Mouse (Mus musculus) inflammation-experienced regulatory T-cells, adult 6 months (primary cell): ENCODE data around the gene Shld2. TPM values are rescaled to one million over a fixed set of nuclear protein-coding genes. Genes with fewer than 3 reads are reported as not detected.
"Not testable (repeated sequence)": the region's sequence is repeated elsewhere in the genome, so short reads cannot be mapped to it uniquely, and the experiment has no call there.

Experiments used
- ATAC-seq: one replicate; pipeline ENCODE4 v1.8.0; 2017
- polyA plus RNA-seq, 3 experiments: library from polyadenylated mRNA; unstranded; fragments of 100-300 nt; shearing (Covaris generic); gene quantifications; one replicate each; pipeline ENCODE4 v1.2.1; 2017

Gene Shld2
- polyA plus RNA-seq, 3 experiments from 2014 or later: 6.5 to 11.2 (median 9.5) TPM

DNA sequence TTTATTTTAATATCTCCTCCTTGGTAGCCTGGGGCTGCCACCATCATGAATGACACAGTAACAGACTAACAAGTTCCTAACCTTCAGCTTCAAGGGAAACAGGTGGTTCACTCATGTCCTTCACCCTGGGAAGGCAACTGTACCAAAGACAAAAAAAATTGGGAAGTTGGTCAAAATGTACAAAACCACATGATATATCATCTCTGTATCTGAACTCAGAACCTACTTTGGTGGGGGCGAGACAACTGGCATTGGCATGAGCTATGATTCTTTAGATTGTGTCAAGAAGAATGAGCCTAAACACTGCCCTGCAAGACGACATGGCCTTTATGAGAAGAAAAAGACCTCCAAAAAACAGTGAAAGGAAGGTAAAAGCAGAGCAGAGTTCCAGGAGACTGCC, 29.5 kb downstream of the Shld2 start:
- no peak for ATAC-seq

DNA sequence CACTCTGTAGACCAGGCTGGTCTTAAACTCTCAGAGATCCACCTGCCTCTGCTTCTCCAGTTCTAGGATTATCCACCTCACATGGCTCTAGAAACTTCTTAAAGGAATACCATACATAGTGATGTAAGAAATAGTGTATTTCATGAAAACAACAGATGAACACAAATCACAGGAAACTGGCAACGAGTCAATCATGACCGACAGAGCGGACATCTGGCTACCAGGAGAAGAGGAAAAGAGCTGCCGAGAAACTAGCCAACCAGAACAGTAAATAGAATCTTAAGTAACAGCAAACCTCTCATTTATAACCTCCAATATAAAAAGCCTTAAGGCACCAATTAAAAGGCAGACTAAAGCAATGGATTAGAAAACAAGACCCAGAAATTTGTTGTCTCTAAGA, 30.6 kb downstream of the Shld2 start:
- no peak for ATAC-seq

DNA sequence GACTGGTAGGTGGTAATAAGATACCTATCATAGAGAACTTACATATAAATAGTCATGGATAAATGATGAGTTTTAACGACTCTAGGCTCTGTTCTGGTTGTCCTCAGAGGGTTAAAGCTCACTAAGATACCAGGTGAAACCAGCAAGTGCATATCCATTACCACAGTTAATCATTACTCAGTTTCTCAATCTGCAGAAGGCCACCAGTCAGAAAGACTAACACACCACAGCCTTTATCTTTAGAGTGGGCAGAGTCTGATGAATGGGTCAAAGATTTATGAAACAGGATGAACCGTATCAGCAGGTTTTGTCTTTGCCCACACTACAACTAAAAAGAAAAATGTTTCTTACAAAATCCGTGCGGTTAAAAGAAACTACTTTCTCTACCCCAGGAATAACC, 35.1 kb downstream of the Shld2 start:
- ATAC-seq: no peak

- ATAC-seq: no peak
Measured at GRCm38 (mm10) chr14:34274141-34274540, 36.2 kb downstream of the Shld2 start.

GRCm38 (mm10) chr14:34273280-34273679, 37.0 kb downstream of the Shld2 start:
- ATAC-seq: no peak

- no peak for ATAC-seq
Measured at GRCm38 (mm10) chr14:34268046-34268445, 42.2 kb downstream of the Shld2 start.

DNA sequence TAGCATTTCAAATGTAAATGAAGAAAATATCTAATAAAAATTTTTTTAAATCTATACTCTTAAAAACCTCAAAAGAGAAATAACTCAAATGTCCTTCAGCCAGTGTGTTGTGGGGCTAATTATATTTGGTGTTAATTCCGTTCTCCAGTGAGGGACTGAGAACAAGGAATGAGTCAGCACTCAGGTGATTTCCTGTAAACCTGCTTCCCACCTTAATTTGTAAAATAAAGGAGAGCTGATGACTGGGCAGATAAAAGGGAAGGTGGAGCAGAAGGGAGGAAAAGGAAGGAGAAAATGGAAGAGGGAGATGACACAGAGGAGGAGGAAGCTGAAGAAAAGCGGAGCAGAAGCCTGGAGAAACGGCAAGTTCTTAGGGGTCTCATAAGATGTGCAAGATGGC, 51.8 kb downstream of the Shld2 start:
- not testable (repeated sequence) for ATAC-seq

DNA sequence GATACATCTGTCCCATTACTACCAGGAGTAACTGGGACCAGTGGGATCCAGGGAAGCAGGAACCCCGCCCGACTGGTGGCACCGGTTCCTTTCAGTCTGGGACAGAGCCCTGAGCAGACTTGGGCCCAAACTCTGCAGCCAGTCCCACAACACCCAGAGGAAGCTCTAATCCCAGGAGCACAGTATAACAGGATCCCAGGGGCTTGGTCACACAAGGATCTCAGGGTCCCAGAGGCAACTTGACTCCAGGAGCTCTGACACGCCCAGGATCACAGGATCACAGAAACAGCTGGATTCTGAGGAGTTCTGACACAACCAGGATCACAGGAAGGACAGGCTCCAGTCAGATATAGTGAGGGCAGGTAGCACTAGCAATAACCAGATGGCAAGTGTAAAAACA, 57.0 kb downstream of the Shld2 start:
- ATAC-seq: no peak

GRCm38 (mm10) chr14:34252470-34253145, 57.7 kb downstream of the Shld2 start:
- no peak for ATAC-seq

DNA sequence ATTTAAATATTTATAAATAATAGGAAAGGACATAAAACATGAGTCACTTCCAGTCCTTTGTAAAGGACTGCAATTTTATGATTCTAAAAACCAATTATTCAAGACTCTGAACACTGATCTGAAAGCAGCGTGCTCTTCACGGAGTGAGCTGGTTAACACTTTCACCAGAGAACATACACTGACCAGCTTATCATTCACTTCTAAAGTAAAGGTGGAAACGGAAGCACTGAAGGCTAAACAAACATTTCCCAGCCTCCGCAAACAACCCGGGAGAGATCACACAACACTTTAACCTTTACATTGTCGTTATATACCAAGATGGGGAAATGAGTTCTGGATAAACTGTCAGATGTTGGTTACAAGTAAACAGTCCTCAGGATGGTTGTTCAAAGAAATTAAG, 69.6 kb downstream of the Shld2 start:
- no peak for ATAC-seq

- ATAC-seq: no peak
Measured at GRCm38 (mm10) chr14:34240263-34240662, 70.0 kb downstream of the Shld2 start.

GRCm38 (mm10) chr14:34234630-34235380, 75.5 kb downstream of the Shld2 start:
- no peak for ATAC-seq

DNA sequence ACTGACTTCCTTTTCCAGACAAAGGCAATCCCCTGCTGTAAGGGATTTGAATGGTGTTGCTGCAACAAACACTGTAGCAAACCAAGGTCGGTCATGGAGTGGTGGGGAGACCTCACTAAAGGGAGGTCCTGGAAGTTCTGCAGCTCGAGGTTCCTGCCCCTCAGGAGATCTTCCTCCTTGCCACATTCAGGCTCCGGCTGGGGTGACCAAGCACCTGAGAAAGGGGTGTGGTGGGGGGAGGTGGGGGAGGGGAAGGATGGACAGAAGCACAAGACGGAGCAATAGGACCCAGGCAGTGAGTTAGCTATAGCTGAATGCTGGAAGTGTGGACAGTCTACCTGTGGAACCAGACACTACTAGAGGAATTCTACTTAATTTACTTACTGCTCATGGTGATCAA, 76.4 kb downstream of the Shld2 start:
- ATAC-seq: no peak

DNA sequence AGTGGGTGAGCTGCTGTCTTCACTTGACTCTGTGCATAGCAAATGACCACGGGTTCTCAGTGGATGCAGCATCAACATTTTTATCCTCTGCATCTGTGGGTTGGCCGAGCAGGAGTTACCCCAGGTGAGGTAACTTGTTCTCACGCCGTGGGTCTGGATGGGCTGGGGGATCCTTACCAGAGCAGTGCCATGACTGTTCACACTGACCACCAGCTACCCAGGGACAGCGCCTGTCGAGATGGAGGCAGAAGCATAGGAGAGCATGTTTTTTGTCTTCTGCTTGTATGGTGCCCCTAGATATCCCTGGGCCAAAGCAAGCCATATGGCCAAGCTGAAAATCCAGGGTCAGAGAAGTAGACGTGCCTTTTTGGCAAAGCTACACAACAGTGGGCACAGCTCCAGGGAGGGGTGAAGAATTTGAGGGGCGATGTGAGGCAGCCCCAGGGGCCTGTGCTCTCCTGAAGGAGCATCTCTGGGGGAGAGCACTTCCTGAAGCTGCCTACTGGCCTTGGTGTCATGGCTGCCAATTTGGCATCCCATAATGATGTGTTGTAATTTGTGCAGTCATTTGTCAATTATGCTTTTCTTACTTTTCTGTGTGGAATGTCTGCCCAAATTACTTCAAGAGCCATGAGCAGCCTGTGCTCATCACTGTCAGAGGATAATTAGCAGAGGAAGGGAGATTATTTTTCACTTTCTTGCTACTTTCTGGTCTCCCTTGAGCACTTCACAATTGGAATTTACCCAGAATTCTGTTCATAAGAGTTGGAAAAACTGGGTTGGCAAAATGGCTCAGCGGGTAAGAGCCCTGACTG, 77.2 kb downstream of the Shld2 start:
- no peak for ATAC-seq

- ATAC-seq: no peak
Measured at GRCm38 (mm10) chr14:34232340-34232739, 78.0 kb downstream of the Shld2 start.

DNA sequence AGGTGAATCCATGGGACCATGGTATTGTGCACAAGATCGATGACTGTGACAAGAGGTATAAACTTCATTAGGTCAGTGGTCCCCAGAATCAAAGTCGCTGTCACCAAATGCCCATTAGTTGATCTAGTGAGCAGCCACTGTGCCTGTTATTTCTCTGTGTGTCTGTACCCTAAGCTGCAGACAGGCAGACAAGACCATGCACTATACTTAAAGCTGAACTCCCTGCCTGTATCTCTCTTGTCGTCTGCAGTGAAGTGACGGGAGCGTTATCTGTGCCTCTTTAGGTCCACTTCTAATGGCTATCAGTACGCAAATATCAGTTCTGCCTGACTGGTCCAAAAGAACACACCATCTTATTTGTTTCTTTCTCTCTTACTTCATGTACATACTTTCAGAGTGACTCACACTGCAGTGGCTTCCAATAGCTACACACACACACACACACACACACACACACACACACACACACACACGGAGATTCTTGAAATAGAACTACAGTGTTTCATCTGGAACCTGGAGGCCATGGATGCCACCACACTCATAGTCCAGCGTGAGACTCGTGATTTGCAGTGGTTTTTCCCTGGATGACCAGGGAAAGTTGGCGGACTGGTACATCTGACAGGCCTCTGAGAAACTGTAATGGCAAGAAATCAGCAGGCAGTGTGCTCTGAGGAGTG, 81.3 kb downstream of the Shld2 start:
- no peak for ATAC-seq

DNA sequence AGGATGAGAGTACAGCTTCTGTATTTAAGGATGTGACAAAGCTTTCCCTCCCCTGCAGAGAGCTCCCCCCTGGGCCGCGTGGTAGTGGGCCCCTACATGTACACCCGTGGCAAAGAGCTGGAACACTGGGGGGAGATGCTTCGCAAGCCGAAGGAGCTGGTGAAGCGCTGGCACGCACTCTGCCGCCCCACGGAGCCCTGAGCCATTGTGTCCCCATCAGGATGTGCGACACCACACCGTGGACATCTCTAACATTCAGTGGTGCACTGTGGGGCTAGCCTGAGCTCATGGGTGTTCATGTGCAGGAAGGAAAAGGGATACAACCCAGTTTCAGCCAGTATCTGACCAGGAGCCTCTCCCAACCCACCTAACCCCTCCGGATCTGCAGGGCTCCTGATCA, 82.3 kb downstream of the Shld2 start:
- ATAC-seq: no peak

DNA sequence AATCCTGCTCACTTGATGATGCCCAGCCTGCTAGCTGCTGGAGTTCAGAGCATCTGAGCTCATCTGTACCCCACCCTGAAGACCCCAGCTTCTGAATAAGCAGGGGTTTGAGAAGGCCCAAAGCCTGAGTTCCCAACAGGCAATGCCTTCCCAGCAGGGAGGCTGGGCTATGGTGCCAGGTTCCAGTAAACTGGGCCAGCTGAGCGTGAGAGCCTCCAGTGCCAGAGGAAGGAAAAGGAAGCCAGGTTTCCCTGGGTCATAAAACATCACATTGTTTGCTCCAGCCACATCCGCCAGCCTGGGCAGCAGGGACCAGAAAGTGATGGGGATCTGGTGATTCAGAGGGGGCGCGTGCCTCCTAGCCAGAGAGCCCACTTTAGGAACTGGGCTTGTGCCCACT, 83.7 kb downstream of the Shld2 start:
- no peak for ATAC-seq

DNA sequence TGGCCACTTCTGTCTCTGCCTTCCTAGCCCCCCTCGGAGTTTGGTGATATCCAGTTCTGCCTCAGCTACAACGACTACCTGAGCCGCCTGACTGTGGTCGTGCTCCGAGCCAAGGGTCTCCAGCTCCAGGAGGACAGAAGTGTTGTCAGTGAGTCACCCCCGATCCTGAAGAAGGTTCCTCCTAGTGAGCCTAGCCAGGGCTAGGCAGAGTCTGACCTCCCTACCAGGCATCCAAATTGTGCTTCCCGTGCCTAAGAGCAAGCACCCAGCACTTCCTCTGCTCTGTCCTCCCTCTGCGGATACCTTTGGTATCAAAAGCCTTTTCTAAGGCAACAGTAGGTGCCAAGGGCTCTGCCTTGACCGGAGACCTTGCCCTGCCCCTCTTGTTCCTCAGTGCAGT, 84.3 kb downstream of the Shld2 start:
- ATAC-seq: no peak

- no peak for ATAC-seq
Measured at GRCm38 (mm10) chr14:34223362-34223898, 86.9 kb downstream of the Shld2 start.

DNA sequence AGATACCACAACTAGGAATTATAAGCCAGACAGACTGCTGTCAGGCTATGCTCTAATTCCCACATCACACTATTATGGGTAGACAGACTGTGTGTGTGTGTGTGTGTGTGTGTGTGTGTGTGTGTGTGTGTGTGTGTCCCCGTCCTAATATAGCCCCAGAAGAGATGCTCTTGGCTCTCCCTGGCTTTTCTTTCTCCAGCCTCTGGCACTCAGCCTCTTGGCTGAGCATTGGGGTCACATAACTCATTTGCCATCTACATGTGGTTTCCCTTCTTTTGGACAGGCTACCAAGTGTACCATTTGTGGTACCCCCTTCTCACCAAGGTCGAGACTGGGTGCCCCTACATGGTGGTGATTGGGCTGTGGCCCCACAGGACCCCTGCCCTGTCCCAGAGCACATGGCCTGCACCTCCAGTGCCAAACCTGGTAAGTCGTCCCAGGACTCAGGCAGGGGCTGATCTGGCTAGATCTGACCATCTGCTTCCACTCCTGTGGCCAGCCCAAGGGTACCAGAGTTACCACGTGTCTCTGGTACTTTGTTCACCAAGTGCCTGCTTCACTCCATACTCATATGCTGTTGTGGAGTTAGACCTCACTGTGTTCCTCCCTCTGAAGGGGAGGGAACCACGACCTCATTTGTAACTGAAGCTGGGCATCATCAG, 88.7 kb downstream of the Shld2 start:
- no peak for ATAC-seq

- no peak for ATAC-seq
Measured at GRCm38 (mm10) chr14:34220426-34220825, 89.9 kb downstream of the Shld2 start.
